ENCODE assay signal across 15 mouse cellular contexts in genomic region chr3:72735011-72735410, GRCm38 (mm10).
"Had no signal": no experiment of that assay in that cellular context is flagged by ENCODE, and none has a peak within 500 bp of the region (broad histone marks: within the 10 kb centered on the region; RNA-seq: fewer than 3 reads in every experiment).

No protein-coding gene starts in this region.

- H3K27me3 ChIP-seq: neural tube, embryonic 12.5 days; neural tube, embryonic 13.5 days; neural tube, embryonic 15.5 days; stomach, embryonic 15.5 days had no signal

- H3K36me3 ChIP-seq: neural tube, embryonic 12.5 days; neural tube, embryonic 13.5 days; neural tube, embryonic 15.5 days; stomach, embryonic 15.5 days had no signal

- H3K9me3 ChIP-seq: neural tube, embryonic 12.5 days; neural tube, embryonic 13.5 days; neural tube, embryonic 15.5 days; stomach, embryonic 15.5 days had no signal

- H3K9ac ChIP-seq: neural tube, embryonic 12.5 days; neural tube, embryonic 13.5 days; neural tube, embryonic 15.5 days; stomach, embryonic 15.5 days had no signal

- H3K4me2 ChIP-seq: neural tube, embryonic 12.5 days; neural tube, embryonic 13.5 days; neural tube, embryonic 15.5 days; stomach, embryonic 15.5 days had no signal

- H3K27ac ChIP-seq: neural tube, embryonic 12.5 days; neural tube, embryonic 13.5 days; neural tube, embryonic 15.5 days; stomach, embryonic 15.5 days; stomach, postnatal 0 days had no signal

- H3K4me3 ChIP-seq: neural tube, embryonic 12.5 days; neural tube, embryonic 13.5 days; neural tube, embryonic 15.5 days; stomach, embryonic 15.5 days had no signal

- DNase-seq: retina, postnatal 1 day; right cerebral cortex, postnatal 14 days; right cerebral cortex, postnatal 4 days; spleen, adult 18-20 months; thymus, adult 18-20 months; thymus, adult 2 months; thymus, postnatal 14 days; thymus, postnatal 25 days; thymus, postnatal 36 days; thymus, postnatal 4 days had no signal

- H3K4me1 ChIP-seq: neural tube, embryonic 12.5 days; neural tube, embryonic 13.5 days; neural tube, embryonic 15.5 days; stomach, embryonic 15.5 days had no signal
